Mouse (Mus musculus) G1E (cell line): ENCODE measurements around the gene Adck2.

Experiments
- CTCF ChIP-seq: IDR thresholded peaks from 2 replicates; pipeline ENCODE4 v1.5.1; 2012; ENCODE audit warnings: low read depth, low read length, inconsistent platforms, mixed read lengths
- POLR2AphosphoS5 ChIP-seq: IDR thresholded peaks from 2 replicates; pipeline ENCODE4 v1.6.1; 2012; ENCODE audit warnings: low read depth, low read length, inconsistent platforms; ENCODE audit not compliant: insufficient replicate concordance

- TF ChIP-seq CTCF (no peak), POLR2AphosphoS5 (no peak)
Measured at GRCm38 (mm10) chr6:39585517-39585916, 11.8 kb downstream of the Adck2 start, which contains the start of gene Gm42420.
